Comparison of ENCODE assay signal across 15 mouse cellular contexts in genomic region chr8:46761454-46761853, GRCm38 (mm10).
"Had no signal": no experiment of that assay in that cellular context is flagged by ENCODE, and none has a peak within 500 bp of the region (broad histone marks: within the 10 kb centered on the region; RNA-seq: fewer than 3 reads in every experiment).

No protein-coding gene starts in this region.

- H3K27ac ChIP-seq: kidney, postnatal 0 days; limb, embryonic 13.5 days; liver, embryonic 13.5 days; macrophage; midbrain, embryonic 12.5 days; neural tube, embryonic 13.5 days had no signal

- H3K9ac ChIP-seq: limb, embryonic 13.5 days; liver, embryonic 13.5 days; midbrain, embryonic 12.5 days; neural tube, embryonic 13.5 days had no signal

- H3K9me3 ChIP-seq: limb, embryonic 13.5 days; liver, embryonic 13.5 days; midbrain, embryonic 12.5 days; neural tube, embryonic 13.5 days had no signal

- H3K4me3 ChIP-seq: limb, embryonic 13.5 days; liver, embryonic 13.5 days; midbrain, embryonic 12.5 days; neural tube, embryonic 13.5 days had no signal

- H3K4me1 ChIP-seq: midbrain, embryonic 12.5 days; neural tube, embryonic 13.5 days had no signal

- DNase-seq: kidney, adult 11 months; kidney, adult 9 months; kidney, postnatal 36 days; layer of hippocampus, adult 9-11 months; left cerebral cortex, postnatal 4 days; liver, embryonic 13.5 days; retina, postnatal 1 day; right cerebral cortex, postnatal 4 days; thymus, postnatal 36 days had no signal

- H3K4me2 ChIP-seq: limb, embryonic 13.5 days; liver, embryonic 13.5 days; midbrain, embryonic 12.5 days; neural tube, embryonic 13.5 days had no signal

- H3K36me3 ChIP-seq: midbrain, embryonic 12.5 days; neural tube, embryonic 13.5 days had no signal

- H3K27me3 ChIP-seq: limb, embryonic 13.5 days; liver, embryonic 13.5 days; midbrain, embryonic 12.5 days; neural tube, embryonic 13.5 days had no signal

- ATAC-seq: midbrain, embryonic 16.5 days had no signal
